Mouse (Mus musculus): ENCODE results near the gene Inava. TPM values are rescaled to one million over a fixed set of nuclear protein-coding genes. Genes with fewer than 3 reads are reported as not detected.

Gene Inava
- 1.3 and 1.4 TPM in 2 replicates for polyA plus RNA-seq (2015; fragmentation: Nextera tagmentation; extraction: Ambion mirVana)

- under 1% methylated on average over 51 of the region's 51 CpGs for WGBS
- peaks cover 70% of the 10 kb centered on the region for H3K27me3 ChIP-seq (replicated peaks)
These were observed at the start of gene Inava for GRCm38 (mm10) chr1:136233892-136234594. TSS of gene Inava (minus strand) at chr1:136234264.

GRCm38 (mm10) chr1:136277366-136277765 lies 43.3 kb upstream of the Inava start:
- Histone ChIP-seq H3K9ac (no peak overlapping the region), H3K4me3 (no peak overlapping the region), H3K27ac (replicated peaks) (no peak overlapping the region), H3K36me3 (peaks cover 95% of the 10 kb centered on the region), H3K27me3 (replicated peaks) (no peaks in the 10 kb centered on the region), H3K4me2 (no peak overlapping the region), H3K4me1 (peaks cover 1% of the 10 kb centered on the region; the same call in 1 of the 2 replicates), H3K9me3 (no peaks in the 10 kb centered on the region)
- 91% methylated on average over 8 of the region's 8 CpGs for WGBS
- ATAC-seq (ENCODE audit: extremely low read depth, insufficient number of reproducible peaks, low FRiP score, low TSS enrichment), result no peak

More at GRCm38 (mm10) chr1:136233892-136234594, at the start of gene Inava:
- Histone ChIP-seq H3K36me3 (no peaks in the 10 kb centered on the region), H3K27ac (replicated peaks) (no peak within 1 kb of the TSS), H3K4me1 (peaks cover 41% of the 10 kb centered on the region), H3K4me3 (peak within 1 kb of the TSS; percentile 66), H3K9me3 (no peaks in the 10 kb centered on the region), H3K4me2 (peak within 1 kb of the TSS; percentile 91), H3K9ac (peak within 1 kb of the TSS; percentile 78)
- ATAC-seq (ENCODE audit: extremely low read depth, insufficient number of reproducible peaks, low FRiP score, low TSS enrichment), result 0 out of 2 replicates have a peak, but pooled peaks have one; percentile 11

GRCm38 (mm10) chr1:136268224-136268623 lies 34.2 kb upstream of the Inava start:
- Histone ChIP-seq H3K27me3 (replicated peaks) (peaks cover 16% of the 10 kb centered on the region), H3K9ac (no peak overlapping the region), H3K27ac (replicated peaks) (no peak overlapping the region), H3K4me1 (peaks cover 4% of the 10 kb centered on the region; the same call in 1 of the 2 replicates), H3K9me3 (no peaks in the 10 kb centered on the region), H3K4me3 (no peak overlapping the region), H3K4me2 (no peak overlapping the region), H3K36me3 (peaks cover 46% of the 10 kb centered on the region)
- WGBS, result 76% methylated on average over 7 of the region's 7 CpGs
- no peak for ATAC-seq (ENCODE audit: extremely low read depth, insufficient number of reproducible peaks, low FRiP score, low TSS enrichment)

- H3K36me3 ChIP-seq, result peaks cover 25% of the 10 kb centered on the region
- H3K9me3 ChIP-seq, result no peaks in the 10 kb centered on the region
- 32% methylated on average over 6 of the region's 6 CpGs for WGBS
- no peak overlapping the region for H3K27ac ChIP-seq (replicated peaks)
- H3K4me2 ChIP-seq, result no peak overlapping the region
- H3K9ac ChIP-seq, result no peak overlapping the region
- no peak for ATAC-seq (ENCODE audit: extremely low read depth, insufficient number of reproducible peaks, low FRiP score, low TSS enrichment)
- H3K27me3 ChIP-seq (replicated peaks), result peaks cover 37% of the 10 kb centered on the region
- no peak overlapping the region for H3K4me3 ChIP-seq
- peaks cover 4% of the 10 kb centered on the region; the same call in 1 of the 2 replicates for H3K4me1 ChIP-seq
These were observed 32.1 kb upstream of the Inava start for GRCm38 (mm10) chr1:136266127-136266526.

- H3K36me3 ChIP-seq, result peaks cover 7% of the 10 kb centered on the region; the same call in 1 of the 2 replicates
- WGBS, result 75% methylated on average over 5 of the region's 5 CpGs
- no peak overlapping the region for H3K27ac ChIP-seq (replicated peaks)
- no peak for ATAC-seq (ENCODE audit: extremely low read depth, insufficient number of reproducible peaks, low FRiP score, low TSS enrichment)
- H3K4me3 ChIP-seq, result no peak overlapping the region
- no peak overlapping the region for H3K9ac ChIP-seq
- peaks cover 19% of the 10 kb centered on the region for H3K4me1 ChIP-seq
- peaks cover 65% of the 10 kb centered on the region for H3K27me3 ChIP-seq (replicated peaks)
- H3K9me3 ChIP-seq, result no peaks in the 10 kb centered on the region
- no peak overlapping the region for H3K4me2 ChIP-seq
These were observed 29.3 kb upstream of the Inava start for GRCm38 (mm10) chr1:136263355-136263754.

DNA sequence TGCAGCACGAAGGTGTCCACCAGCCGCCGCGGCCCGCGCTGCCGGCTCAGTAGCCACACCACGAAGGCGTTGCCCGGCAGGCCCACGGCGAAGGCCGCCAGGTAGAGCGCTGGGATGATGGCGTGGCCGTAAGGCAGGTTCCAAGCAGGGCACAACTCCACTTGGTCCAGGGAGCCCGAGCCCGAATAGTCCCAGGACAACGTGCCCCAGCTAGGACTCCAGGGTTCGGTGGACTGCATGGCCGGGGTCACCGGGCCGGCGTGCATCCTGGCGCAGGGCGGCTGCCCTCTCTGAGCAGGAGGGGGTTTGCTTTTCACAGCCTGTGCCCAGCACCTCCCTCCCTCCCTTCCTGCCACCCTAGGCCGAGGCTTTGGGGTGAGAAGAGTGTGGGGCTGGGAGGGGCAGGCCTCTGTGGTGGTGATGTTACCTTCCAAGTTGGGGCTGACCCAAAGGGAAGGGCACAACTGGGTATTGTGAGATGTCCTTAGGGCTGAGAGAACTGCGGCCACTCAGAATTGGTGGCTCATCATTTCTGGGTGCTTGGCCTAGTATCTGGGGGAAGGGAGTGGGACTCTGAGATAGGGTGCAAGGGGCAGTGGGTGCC lies 26.7 kb upstream of the Inava start, which contains the start of gene Gpr25:
Gene Gpr25, minus strand, starts transcription at position 239 of the 604 bp plus-strand sequence.
- Histone ChIP-seq H3K27me3 (replicated peaks) (peaks cover 90% of the 10 kb centered on the region), H3K4me3 (peak within 1 kb of the TSS; percentile 64), H3K27ac (replicated peaks) (no peak within 1 kb of the TSS), H3K9ac (peak within 1 kb of the TSS; percentile 76), H3K9me3 (no peaks in the 10 kb centered on the region), H3K36me3 (no peaks in the 10 kb centered on the region), H3K4me1 (peaks cover 20% of the 10 kb centered on the region), H3K4me2 (peak within 1 kb of the TSS; percentile 96)
- 8% methylated on average over 28 of the region's 28 CpGs for WGBS
- ATAC-seq (ENCODE audit: extremely low read depth, insufficient number of reproducible peaks, low FRiP score, low TSS enrichment), result no peak

- Histone ChIP-seq H3K4me2 (peak overlapping the region; percentile 96), H3K4me3 (peak overlapping the region; percentile 64), H3K9me3 (no peaks in the 10 kb centered on the region), H3K9ac (peak overlapping the region; percentile 76), H3K36me3 (no peaks in the 10 kb centered on the region), H3K27ac (replicated peaks) (no peak overlapping the region), H3K27me3 (replicated peaks) (peaks cover 94% of the 10 kb centered on the region), H3K4me1 (peaks cover 26% of the 10 kb centered on the region)
- under 1% methylated on average over 95 of the region's 95 CpGs for WGBS
- peak; percentile 39; the same call in 1 of the 2 replicates for ATAC-seq (ENCODE audit: extremely low read depth, insufficient number of reproducible peaks, low FRiP score, low TSS enrichment)
These were observed 26.0 kb upstream of the Inava start for GRCm38 (mm10) chr1:136259893-136260634.

- ATAC-seq (ENCODE audit: extremely low read depth, insufficient number of reproducible peaks, low FRiP score, low TSS enrichment), result no peak
- Histone ChIP-seq H3K27me3 (replicated peaks) (peaks cover 90% of the 10 kb centered on the region), H3K27ac (replicated peaks) (no peak overlapping the region), H3K4me1 (peaks cover 27% of the 10 kb centered on the region), H3K9ac (peak overlapping the region; percentile 76), H3K9me3 (no peaks in the 10 kb centered on the region), H3K4me3 (peak overlapping the region; percentile 64), H3K36me3 (no peaks in the 10 kb centered on the region), H3K4me2 (peak overlapping the region; percentile 96)
- 6% methylated on average over 16 of the region's 16 CpGs for WGBS
These were observed 25.5 kb upstream of the Inava start for GRCm38 (mm10) chr1:136259543-136259892.

DNA sequence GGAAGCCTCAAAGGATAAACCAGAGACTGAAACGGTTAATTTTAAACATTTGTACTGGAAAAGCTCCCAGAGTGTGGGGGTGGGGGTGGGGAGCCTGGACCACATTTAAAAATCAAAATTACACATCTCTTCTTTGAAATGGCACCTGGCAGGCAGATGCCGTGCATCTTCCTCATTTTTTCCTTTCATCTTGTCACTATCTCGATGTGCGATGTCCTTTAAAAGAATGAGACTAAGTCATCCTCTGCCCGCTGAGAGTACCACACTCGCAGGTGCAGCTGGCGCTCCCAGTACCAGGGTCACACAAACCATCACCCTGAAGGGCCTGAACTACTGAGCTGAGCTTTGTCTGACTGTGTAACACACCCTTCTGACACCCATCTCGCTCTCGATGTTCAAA lies 24.4 kb upstream of the Inava start:
- 67% methylated on average over 9 of the region's 9 CpGs for WGBS
- no peak overlapping the region for H3K4me3 ChIP-seq
- H3K9ac ChIP-seq, result no peak overlapping the region
- no peaks in the 10 kb centered on the region for H3K36me3 ChIP-seq
- H3K27ac ChIP-seq (replicated peaks), result no peak overlapping the region
- peaks cover 27% of the 10 kb centered on the region for H3K4me1 ChIP-seq
- no peak for ATAC-seq (ENCODE audit: extremely low read depth, insufficient number of reproducible peaks, low FRiP score, low TSS enrichment)
- no peaks in the 10 kb centered on the region for H3K9me3 ChIP-seq
- peaks cover 84% of the 10 kb centered on the region for H3K27me3 ChIP-seq (replicated peaks)
- no peak overlapping the region for H3K4me2 ChIP-seq

DNA sequence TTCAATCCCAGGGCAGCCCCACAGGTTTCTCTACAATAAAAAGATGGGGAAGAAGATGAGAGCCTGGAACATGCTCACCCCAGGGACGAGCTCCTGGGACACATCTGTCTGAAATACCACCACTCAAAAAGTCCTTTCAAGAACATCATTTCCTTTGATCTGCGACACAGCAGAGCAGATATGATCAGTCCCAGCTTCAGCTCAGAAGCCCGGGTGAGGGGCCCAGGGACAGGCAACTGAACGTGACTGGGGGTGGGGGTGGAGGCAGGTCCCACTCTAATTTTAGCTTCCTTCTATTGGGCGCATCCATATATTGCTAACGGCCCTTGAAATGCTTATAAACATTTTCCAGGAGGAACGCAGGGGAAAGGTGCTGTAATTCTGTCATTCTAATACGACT lies 21.6 kb upstream of the Inava start:
- Histone ChIP-seq H3K9ac (no peak overlapping the region), H3K27me3 (replicated peaks) (peaks cover 55% of the 10 kb centered on the region), H3K4me3 (no peak overlapping the region), H3K4me2 (0 out of 2 replicates have a peak overlapping the region, but pooled peaks have one; percentile 7), H3K4me1 (peaks cover 24% of the 10 kb centered on the region), H3K9me3 (no peaks in the 10 kb centered on the region), H3K27ac (replicated peaks) (no peak overlapping the region), H3K36me3 (no peaks in the 10 kb centered on the region)
- no peak for ATAC-seq (ENCODE audit: extremely low read depth, insufficient number of reproducible peaks, low FRiP score, low TSS enrichment)
- WGBS, result 27% methylated on average over 8 of the region's 8 CpGs

GRCm38 (mm10) chr1:136255174-136255573 lies 21.1 kb upstream of the Inava start:
- H3K36me3 ChIP-seq, result no peaks in the 10 kb centered on the region
- no peak overlapping the region for H3K9ac ChIP-seq
- peaks cover 21% of the 10 kb centered on the region for H3K4me1 ChIP-seq
- no peak overlapping the region for H3K4me2 ChIP-seq
- no peak overlapping the region for H3K4me3 ChIP-seq
- ATAC-seq (ENCODE audit: extremely low read depth, insufficient number of reproducible peaks, low FRiP score, low TSS enrichment), result no peak
- H3K9me3 ChIP-seq, result no peaks in the 10 kb centered on the region
- 32% methylated on average over 6 of the region's 6 CpGs for WGBS
- peaks cover 50% of the 10 kb centered on the region for H3K27me3 ChIP-seq (replicated peaks)
- no peak overlapping the region for H3K27ac ChIP-seq (replicated peaks)
